Mouse (Mus musculus): ENCODE results near the gene Il12rb1. TPM values are rescaled to one million over a fixed set of nuclear protein-coding genes. Genes with fewer than 3 reads are reported as not detected.

Gene Il12rb1
- total RNA-seq, 1 experiment from 2014 or later: 6.1 TPM

DNA sequence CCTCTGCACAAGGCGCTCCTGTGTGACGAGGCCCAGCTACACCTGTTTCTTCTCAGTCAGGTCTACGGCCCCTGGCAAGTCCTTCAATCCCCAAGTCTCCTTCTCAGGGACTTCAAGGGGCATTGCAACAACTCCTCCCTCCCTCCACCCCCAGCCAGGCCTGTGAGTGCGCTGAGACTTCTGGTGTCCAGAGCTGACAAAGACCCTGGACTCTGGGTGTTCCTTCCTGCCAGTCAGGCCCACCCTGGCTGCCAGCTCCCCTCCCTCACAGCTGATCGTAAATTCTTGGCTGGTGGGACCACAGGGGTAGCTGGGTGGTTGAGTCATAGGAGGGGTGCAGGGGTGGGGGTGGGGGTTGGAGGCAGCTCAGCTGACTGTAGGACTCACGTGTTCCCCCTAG is 43.6 kb downstream of the Il12rb1 start:
- ATAC-seq (replicated peaks in 1 of 2; ENCODE audit: insufficient read depth in 1 of 2, low FRiP score in 2 of 2, low TSS enrichment in 1 of 2, low read depth in 1 of 2, poor library complexity in 2 of 2, severe bottlenecking in 2 of 2): no peak

DNA sequence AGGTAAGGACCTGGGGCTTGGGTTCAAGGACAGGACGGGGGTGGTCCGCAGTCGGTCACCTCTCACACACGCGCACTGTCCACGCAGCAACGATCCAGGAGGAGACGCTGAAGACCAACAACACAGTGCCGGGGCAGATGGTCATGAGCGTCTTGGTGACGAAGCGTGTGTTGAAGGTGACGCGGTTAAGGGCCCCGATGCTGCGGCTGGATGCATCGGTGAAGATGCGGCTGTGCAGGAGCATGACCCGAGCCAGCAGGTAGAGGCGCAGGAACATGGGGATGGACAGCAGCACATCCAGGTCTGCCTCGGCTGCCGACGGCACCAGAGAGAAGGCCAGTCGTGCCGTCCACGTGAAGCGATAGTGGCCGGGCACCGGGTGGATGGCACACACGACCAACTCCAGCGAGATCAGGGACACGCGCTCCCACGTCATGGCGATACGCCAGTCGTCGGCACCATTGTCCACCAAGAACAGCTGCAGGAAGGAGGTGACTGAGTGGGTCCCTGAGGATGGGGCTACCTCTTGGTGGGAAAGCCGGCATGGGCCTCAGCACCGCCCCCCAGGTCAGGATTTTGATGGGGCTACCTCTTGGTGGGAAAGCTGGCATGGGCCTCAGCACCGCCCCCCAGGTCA is 44.5 kb downstream of the Il12rb1 start:
- ATAC-seq (replicated peaks in 1 of 2; ENCODE audit: insufficient read depth in 1 of 2, low FRiP score in 2 of 2, low TSS enrichment in 1 of 2, low read depth in 1 of 2, poor library complexity in 2 of 2, severe bottlenecking in 2 of 2): no peak

DNA sequence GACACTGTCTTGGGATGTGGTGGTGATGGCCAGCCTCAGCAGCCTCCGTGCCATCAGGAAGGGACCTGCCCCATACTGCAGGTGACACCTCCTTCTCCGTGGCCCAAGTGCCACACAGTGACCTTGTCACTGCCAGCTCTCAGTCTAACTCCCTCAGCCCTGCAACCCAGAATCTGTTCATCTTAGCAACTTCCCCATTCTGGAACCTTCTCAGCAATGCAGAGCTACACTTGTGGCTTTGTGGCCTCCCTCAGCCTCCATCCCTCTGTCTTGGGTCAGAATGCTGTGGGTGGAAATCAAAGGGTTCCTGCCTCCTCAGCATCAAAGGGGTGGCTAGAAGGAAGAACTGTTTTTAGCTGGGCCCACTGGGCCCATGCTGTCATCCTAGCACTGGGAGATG is 45.6 kb downstream of the Il12rb1 start:
- ATAC-seq (replicated peaks in 1 of 2; ENCODE audit: insufficient read depth in 1 of 2, low FRiP score in 2 of 2, low TSS enrichment in 1 of 2, low read depth in 1 of 2, poor library complexity in 2 of 2, severe bottlenecking in 2 of 2): peak; percentile 91 to 94

DNA sequence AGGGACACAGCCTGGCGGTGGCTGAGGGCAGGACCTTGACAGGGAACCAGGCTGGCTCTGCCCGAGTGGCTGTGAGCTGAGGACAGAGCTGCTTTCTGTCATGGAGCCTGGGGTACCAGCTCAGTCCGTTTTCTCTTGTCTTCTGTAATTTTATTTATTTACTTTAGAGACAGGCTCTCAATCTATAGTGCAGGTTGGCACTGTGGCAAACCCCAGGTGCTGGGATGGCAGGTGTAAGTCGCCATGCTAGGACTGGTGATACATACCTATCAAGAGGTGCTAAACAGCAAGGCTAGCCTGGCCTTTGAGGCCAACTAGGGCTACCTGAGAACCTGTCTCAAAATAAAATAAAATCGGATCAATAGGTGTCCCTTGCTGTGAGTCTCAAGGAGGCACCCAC is 47.8 kb downstream of the Il12rb1 start:
- no peak for ATAC-seq (replicated peaks in 1 of 2; ENCODE audit: insufficient read depth in 1 of 2, low FRiP score in 2 of 2, low TSS enrichment in 1 of 2, low read depth in 1 of 2, poor library complexity in 2 of 2, severe bottlenecking in 2 of 2)

DNA sequence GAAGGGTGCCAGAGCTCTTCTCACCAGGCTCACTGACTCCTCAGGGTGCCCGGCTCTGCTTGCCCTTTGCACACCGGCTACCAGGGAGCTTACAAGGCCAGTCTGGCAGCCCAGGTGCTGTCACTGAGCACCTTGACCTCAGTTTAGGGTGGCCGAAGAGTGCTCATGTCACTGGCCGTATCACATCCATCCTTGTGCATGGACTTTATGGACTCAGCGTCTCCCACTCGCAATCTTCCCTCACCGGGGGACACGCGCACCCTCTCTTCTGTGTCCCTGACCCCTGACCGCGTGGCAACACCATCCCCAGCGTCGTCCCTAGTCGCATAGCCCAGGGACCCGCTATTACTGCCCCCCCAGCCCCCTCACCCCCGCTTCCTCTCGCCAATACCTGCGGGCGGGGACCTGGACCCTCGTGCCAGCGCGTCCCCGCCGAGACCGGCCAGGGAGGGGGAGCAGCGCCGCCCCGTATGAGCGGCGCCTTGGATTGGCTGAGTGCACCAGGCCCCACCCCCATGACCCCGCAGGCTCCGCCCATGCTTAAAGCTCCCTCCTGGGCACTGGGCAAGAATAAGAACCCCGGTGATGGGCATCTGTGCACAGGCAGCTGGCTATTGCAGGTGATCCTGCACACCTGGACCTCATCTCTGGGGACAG is 48.4 kb downstream of the Il12rb1 start:
- ATAC-seq (replicated peaks in 1 of 2; ENCODE audit: insufficient read depth in 1 of 2, low FRiP score in 2 of 2, low TSS enrichment in 1 of 2, low read depth in 1 of 2, poor library complexity in 2 of 2, severe bottlenecking in 2 of 2): no peak; a peak in 1 of 4 replicates

DNA sequence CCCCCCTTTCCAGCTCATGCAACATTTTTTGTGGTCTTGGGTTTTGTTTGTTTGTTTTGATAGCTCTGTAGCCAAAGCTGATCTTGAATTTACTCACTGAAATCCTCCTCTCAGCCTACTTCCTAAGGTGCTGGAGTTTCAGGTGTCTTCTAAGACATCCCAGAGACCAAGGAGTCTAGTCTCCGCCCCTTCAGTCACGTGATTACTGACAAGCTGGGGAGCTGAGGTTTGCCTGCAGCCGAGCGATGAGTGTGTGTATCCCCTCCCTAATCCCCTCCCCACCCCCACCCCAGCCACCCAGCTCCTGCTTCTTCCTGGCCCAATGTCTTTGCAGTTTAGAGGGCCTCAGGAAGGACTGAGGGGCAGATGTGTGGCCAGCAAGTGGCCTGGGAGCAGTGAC is 49.3 kb downstream of the Il12rb1 start:
- ATAC-seq (replicated peaks in 1 of 2; ENCODE audit: insufficient read depth in 1 of 2, low FRiP score in 2 of 2, low TSS enrichment in 1 of 2, low read depth in 1 of 2, poor library complexity in 2 of 2, severe bottlenecking in 2 of 2): no peak

DNA sequence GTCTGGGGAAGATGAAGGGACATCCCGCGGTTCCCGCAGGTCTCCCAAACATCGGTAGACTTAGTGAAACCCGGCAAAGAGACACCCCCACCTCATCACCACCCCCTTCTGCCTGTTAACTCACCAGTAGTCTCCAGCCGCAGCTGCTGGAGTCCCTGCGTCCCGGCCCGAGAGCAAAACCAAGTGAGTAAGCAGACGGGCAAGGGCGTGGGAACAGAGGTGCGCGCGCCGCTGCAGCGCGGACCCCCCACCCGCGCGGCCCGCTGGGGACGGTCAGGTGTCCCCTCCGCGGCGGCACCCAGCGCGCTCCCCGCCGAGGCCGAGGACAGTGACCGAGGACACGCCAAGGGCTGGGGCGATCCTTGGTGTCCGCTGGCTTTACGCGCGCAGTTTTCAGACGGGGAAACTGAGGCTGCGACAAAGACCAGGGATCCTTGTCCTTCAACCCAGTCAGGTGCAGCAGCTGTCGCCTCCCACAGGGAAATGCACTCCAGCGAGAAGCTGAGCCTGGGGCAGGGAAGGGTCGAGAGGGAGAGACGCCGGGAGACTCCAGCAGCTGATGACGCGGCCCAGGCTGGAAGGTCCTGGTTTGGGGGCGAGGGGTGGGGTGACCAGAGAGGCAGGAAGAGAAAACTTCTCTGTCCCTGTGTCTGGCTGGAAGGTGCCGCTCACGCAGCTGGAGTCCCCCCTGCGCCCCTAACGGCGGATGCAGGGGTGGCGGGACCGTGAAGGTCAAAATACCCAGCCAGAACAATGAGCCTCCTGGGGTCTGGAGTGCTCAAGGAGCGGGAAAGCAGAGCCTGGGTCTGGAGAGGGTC is 54.8 kb downstream of the Il12rb1 start, which contains the start of gene Kcnn1:
Kcnn1 (minus strand) TSS at position 435 of the 818 bp plus-strand sequence.
- ATAC-seq (replicated peaks in 1 of 2; ENCODE audit: insufficient read depth in 1 of 2, low FRiP score in 2 of 2, low TSS enrichment in 1 of 2, low read depth in 1 of 2, poor library complexity in 2 of 2, severe bottlenecking in 2 of 2): no peak

DNA sequence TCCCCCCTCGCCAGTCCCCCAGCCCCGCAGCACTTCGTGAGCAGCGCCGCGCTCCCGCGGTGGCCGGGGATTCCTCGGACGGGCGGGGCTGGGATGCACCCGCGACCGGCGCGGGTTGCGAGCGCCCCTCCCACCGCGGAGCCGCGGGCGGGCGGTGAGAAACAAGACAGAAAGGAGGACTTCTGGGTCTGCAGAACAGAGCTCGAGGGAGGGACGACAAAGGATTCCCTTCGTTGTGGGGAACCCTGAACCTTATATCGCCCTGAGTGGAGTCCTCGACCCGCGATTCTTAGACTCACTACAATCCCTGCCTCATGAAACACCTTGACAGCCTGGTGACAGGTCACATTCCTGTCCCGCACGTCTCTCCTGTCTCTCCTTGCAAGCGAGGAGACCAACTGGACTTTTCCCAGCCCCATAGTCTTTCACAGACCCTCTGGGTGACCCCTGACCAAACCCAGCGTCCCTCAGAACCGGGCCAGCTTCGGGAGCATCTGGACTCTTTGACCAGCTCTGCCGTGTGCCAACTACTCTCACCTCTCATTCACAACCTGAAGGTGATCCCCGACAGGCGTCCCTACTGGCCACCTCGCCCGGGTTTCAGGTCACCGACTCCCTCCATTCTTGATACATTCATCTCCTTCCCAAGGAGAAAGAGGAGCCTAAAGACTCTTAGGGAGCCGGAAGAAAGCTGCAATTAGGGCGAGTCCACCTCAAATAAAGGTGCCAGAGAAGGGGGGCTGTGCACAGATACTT is 55.9 kb downstream of the Il12rb1 start:
- ATAC-seq (replicated peaks in 1 of 2; ENCODE audit: insufficient read depth in 1 of 2, low FRiP score in 2 of 2, low TSS enrichment in 1 of 2, low read depth in 1 of 2, poor library complexity in 2 of 2, severe bottlenecking in 2 of 2): no peak

DNA sequence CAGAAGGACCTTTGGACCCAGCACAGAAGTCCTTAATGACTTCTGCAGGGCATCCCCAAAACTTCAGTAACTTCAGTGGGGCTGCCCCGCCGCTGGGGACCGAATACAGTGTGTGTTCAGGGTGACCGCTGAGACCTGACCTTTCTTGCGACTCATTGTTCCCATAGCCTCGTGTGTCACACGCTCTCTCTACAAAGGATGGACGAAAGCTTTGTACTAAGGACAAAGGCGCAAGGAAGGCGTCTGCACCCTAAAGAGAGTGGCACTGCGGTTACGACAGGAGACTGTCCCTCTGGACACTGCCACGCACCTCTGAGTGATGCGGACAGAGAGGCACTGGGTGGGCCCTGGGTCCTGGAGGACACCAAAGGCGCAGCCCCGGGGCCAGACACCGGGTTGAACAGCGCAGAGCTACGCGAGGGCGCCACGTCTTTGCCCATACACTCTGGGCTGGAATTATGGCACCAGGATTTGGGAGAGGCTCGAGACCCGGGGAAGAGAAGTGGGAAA is 56.5 kb downstream of the Il12rb1 start:
- no peak for ATAC-seq (replicated peaks in 1 of 2; ENCODE audit: insufficient read depth in 1 of 2, low FRiP score in 2 of 2, low TSS enrichment in 1 of 2, low read depth in 1 of 2, poor library complexity in 2 of 2, severe bottlenecking in 2 of 2)

DNA sequence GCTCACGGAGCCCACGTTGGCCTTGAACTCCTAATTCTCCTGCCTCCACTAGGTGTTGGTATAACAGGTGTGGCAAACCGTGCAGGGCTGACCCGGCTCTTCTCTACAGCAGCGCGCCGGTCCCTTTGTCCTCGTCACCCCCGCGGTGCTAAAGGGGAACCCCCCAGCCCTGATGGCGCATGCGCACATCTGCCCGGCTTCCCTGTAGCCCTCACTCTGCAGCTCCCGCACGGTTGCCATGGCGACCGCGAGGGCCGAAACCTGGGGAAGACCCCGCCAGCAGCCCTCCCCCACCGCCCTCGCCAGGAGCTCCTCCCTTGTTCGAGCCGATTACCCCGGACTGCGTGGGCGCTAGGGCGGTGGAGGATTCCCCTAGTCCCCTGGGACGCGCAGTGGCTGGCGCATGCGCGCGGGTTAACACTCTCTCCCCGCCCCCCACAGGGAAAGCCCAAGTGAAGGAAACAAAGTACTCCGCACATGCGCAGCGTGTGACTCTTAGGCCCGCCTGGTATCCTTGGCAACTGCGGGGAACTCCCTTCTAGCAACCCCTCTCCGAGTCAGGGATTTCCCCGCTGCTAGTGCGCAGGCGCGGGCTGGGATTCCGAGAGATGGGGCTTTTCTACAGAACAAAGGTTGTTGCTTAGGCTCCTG is 57.2 kb downstream of the Il12rb1 start:
- peak; percentile 71 to 74 for ATAC-seq (replicated peaks in 1 of 2; ENCODE audit: insufficient read depth in 1 of 2, low FRiP score in 2 of 2, low TSS enrichment in 1 of 2, low read depth in 1 of 2, poor library complexity in 2 of 2, severe bottlenecking in 2 of 2)

DNA sequence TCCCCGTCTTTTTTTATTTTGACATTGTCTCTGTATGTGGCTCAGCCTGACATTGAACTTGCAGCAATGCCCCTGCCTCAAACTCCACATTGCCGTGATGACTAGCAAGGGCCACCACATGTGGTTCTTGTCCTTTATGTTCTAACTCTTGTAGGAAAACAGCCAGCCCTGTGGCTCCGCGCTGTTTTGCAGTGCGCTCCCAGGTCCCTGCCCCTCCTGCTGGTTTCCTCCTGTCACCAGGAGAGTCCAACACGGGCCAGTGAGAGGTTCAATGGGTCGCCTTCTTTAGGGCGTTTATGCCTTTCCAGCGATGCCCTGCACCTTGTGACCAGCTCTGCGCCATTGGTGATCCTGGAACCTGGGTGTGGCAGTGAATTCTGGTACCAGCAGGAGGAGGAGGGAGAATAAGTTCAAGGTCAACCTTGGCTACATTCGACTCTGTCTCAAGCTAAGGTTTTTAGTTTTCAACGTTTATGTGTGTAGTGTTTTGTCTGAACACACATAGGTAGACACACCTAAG is 57.8 kb downstream of the Il12rb1 start:
- no peak for ATAC-seq (replicated peaks in 1 of 2; ENCODE audit: insufficient read depth in 1 of 2, low FRiP score in 2 of 2, low TSS enrichment in 1 of 2, low read depth in 1 of 2, poor library complexity in 2 of 2, severe bottlenecking in 2 of 2)

DNA sequence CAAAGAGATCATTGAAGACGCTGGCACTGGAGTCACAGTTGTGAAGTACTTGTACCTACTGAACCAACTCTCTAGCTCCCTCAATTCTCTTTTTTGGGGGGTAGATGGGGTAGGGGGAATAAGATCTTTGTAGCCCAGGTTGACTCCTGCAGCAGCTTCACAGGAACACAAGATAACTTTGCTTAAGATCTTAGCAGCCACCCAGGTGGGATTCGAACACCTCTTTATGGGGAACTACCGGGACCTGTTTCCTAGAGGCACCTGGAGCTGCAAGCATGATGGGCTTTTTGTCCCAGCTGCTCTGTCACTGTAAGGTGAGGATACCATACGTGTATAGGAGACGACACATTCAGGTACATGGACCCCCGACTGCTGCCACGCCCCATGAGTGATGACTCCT is 58.3 kb downstream of the Il12rb1 start:
- no peak for ATAC-seq (replicated peaks in 1 of 2; ENCODE audit: insufficient read depth in 1 of 2, low FRiP score in 2 of 2, low TSS enrichment in 1 of 2, low read depth in 1 of 2, poor library complexity in 2 of 2, severe bottlenecking in 2 of 2)

DNA sequence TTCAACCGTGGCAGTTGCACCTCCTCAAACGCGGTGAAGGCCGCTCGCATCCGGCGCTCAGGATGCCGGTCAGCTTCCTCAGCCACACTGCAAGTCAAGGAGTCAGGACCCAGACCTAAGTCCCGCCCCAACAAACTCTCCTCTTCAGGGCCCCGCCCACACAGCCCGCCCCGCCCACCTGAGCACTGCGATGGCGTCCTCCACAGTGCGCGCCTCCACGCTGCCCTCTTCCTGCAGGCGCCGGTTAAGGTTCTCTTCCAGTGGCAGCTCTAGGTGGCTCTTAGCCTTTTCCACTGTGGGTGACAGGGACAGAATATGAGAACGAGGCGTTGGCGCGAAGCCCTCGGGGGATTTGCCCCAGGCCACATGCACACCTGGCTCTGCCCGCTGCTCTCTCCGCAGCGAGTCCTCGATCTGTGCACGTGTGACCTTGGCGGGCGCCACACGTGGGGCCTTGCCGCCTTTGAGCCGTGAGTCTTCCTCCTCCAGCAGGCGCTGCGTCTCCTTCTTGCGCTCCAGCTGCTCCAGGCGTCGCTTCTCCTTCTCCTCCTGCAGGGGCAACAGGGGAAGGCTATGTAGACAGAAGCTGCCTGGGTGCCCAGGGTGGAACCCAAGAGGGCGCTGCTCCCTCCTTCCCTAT is 60.4 kb downstream of the Il12rb1 start:
- ATAC-seq (replicated peaks in 1 of 2; ENCODE audit: insufficient read depth in 1 of 2, low FRiP score in 2 of 2, low TSS enrichment in 1 of 2, low read depth in 1 of 2, poor library complexity in 2 of 2, severe bottlenecking in 2 of 2): peak; percentile 19 to 29; a peak in 2 of 4 replicates

DNA sequence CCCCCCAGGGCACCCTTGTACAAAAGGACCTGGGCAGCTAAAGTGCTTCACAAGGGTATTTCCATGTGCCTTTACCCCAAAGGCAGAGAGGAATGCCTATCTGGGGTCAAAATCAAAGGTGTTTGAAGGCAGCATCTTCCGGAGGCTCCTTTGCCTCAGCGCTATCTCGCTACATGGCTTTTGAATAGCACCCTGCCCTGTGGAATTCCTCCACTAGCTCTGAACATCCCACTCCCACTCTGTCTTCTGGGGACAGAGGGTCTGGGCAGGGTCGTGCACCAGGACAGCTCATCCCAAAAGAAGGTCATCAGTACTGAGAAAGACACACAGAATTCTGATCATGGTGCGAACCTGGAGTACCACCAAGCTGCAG is 60.9 kb downstream of the Il12rb1 start:
- no peak for ATAC-seq (replicated peaks in 1 of 2; ENCODE audit: insufficient read depth in 1 of 2, low FRiP score in 2 of 2, low TSS enrichment in 1 of 2, low read depth in 1 of 2, poor library complexity in 2 of 2, severe bottlenecking in 2 of 2)

DNA sequence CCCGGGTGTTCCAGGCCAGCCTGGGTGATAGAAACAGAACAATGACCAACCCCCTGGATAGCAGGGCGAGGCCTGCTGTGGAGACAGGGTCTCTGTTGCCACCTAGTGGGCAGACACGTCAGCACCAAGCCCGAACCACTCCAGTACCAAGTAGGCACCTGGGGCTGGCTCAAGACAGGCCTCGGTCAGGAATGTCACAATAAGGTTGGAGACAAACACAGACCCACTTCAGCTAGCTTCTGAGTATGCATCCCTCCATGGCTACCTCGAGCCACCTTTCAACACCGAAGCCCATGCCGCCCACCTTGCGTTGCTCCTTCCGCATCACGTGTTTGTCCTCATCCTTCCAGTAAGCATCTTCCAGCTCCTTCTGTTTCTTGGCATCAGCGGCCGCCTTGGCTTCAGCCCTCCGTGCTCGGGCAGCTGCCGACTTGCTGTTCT is 61.4 kb downstream of the Il12rb1 start:
- peak; percentile 44 to 46; a peak in 3 of 4 replicates for ATAC-seq (replicated peaks in 1 of 2; ENCODE audit: insufficient read depth in 1 of 2, low FRiP score in 2 of 2, low TSS enrichment in 1 of 2, low read depth in 1 of 2, poor library complexity in 2 of 2, severe bottlenecking in 2 of 2)
